Mouse (Mus musculus): ENCODE data around the gene Myh1.

GRCm38 (mm10) chr11:67191496-67191895 is 8.4 kb upstream of the Myh1 start:
- no peak for TF ChIP-seq CTCF (IDR thresholded peaks at IDR 0.05; ENCODE audit: borderline replicate concordance, control insufficient read depth, extremely low read depth, insufficient read depth, low read length, poor library complexity)
- TF ChIP-seq POLR2A (IDR thresholded peaks at IDR 0.05; ENCODE audit: control insufficient read depth, extremely low read depth, insufficient read depth, low read length, poor library complexity) = no peak

Measured in thymus, adult 2 months (tissue).